Mouse (Mus musculus): ENCODE measurements around the gene Samd8. TPM values are rescaled to one million over a fixed set of nuclear protein-coding genes. Genes with fewer than 3 reads are reported as not detected.

The Samd8 gene
- polyA plus RNA-seq, 1 experiment = 35.4 TPM

DNA sequence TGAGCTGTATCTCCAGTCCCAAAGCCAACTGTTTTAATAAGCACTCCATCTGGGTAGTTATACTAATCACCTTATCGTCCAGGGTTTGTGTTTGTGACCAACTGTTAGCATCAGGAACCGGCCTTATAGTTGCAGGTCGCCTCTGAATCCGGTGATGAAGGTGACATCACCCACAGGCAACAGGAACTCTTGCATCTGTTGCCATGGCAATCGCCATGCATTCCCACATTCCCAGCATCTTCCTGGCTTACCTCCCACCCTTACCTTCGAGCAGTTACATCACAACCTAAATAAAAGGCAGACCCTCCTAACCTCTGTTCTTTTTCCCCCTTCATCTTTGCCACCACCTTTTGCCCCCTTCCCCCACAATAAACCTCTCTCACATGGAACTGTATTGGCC is 14.3 kb downstream of the Samd8 start:
- H3K27me3 ChIP-seq (ENCODE audit: control insufficient read depth, insufficient read depth, low read length) = no peaks in the 10 kb centered on the region
- WGBS = 16% methylated on average over 6 of the region's 6 CpGs
- H3K4me1 ChIP-seq (ENCODE audit: control insufficient read depth, insufficient read depth, low read length) = peaks cover 19% of the 10 kb centered on the region
- no peak for TF ChIP-seq POLR2A (IDR thresholded peaks at IDR 0.05; ENCODE audit: borderline replicate concordance, insufficient read depth, low read length)
- no peak for TF ChIP-seq CTCF (IDR thresholded peaks at IDR 0.05; ENCODE audit: borderline replicate concordance, insufficient read depth, low read depth, low read length)
- no peak overlapping the region for H3K4me3 ChIP-seq (replicated peaks; ENCODE audit: insufficient read depth, low read depth, low read length)
- no peak overlapping the region for H3K27ac ChIP-seq (ENCODE audit: insufficient read depth, low read length)
- peak in 1 of 2 experiments; percentile 53 for DNase-seq

DNA sequence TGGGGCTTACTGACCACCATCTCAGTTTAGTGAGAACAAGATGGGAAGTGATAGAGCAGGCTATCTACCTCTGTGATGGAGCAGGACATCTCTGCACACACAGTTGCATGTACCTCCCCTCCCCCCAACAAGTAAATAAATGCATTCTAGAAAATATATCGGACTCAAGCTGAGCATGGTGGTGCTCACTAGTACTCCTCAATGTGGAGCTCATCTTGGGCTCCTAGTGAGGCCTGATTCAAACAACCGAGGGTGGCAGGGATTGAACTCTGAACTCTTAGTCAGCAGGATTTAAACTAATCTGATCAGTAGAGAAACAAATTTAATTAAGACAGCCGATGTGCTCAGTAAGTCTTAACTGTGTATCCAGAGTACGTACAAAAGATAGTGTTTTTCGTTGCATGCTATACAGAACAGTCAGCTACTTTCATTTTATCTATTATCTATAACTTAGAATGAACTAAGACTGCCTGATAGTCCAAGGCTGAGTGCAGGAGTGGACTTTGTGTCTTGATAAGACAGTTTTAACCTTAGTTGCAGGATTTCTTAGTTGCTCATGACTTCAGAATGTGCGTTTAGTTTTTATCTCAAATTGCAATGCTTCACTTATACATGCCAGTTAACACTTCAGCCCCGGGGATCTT is 15.5 kb downstream of the Samd8 start:
- 86% methylated on average over 7 of the region's 7 CpGs for WGBS

DNA sequence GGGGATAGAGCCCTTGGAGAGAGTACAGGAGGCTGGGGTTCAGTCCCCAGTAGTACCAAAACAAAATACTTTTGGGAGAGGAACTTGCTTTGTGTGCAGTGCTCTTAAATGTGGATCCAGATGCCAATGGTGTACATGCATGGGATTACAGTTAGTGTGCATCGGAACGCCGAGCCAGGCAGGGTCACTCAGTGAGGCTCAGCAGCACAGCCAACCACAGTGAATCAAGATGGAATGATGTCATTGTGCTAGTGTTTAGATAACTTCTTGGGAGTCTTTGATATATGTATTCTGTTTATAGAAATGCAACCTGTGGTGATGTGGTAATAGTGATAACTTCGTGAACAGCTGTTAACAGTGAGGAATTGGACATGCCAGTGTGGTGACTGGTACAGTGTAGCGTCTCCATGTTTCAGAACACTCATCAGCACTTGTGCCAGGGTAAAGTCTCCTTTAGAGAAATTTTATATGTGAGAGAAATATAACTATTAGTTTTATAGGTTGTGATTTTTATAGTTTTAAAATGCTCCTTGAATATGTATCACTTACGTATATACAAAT is 16.1 kb downstream of the Samd8 start:
- Histone ChIP-seq H3K4me3 (replicated peaks; ENCODE audit: insufficient read depth, low read depth, low read length) (no peak overlapping the region), H3K27ac (ENCODE audit: insufficient read depth, low read length) (no peak overlapping the region), H3K4me1 (ENCODE audit: control insufficient read depth, insufficient read depth, low read length) (peaks cover 19% of the 10 kb centered on the region), H3K27me3 (ENCODE audit: control insufficient read depth, insufficient read depth, low read length) (no peaks in the 10 kb centered on the region)
- 91% methylated on average over 6 of the region's 6 CpGs for WGBS
- TF ChIP-seq CTCF (IDR thresholded peaks at IDR 0.05; ENCODE audit: borderline replicate concordance, insufficient read depth, low read depth, low read length) (no peak), POLR2A (IDR thresholded peaks at IDR 0.05; ENCODE audit: borderline replicate concordance, insufficient read depth, low read length) (no peak)
- DNase-seq = no peak

More for the DNA sequence above, 15.5 kb downstream of the Samd8 start:
- Histone ChIP-seq H3K4me3 (replicated peaks; ENCODE audit: insufficient read depth, low read depth, low read length) (no peak overlapping the region), H3K27ac (ENCODE audit: insufficient read depth, low read length) (no peak overlapping the region), H3K27me3 (ENCODE audit: control insufficient read depth, insufficient read depth, low read length) (no peaks in the 10 kb centered on the region), H3K4me1 (ENCODE audit: control insufficient read depth, insufficient read depth, low read length) (peaks cover 19% of the 10 kb centered on the region)
- no peak for DNase-seq
- no peak for TF ChIP-seq POLR2A (IDR thresholded peaks at IDR 0.05; ENCODE audit: borderline replicate concordance, insufficient read depth, low read length)

DNA sequence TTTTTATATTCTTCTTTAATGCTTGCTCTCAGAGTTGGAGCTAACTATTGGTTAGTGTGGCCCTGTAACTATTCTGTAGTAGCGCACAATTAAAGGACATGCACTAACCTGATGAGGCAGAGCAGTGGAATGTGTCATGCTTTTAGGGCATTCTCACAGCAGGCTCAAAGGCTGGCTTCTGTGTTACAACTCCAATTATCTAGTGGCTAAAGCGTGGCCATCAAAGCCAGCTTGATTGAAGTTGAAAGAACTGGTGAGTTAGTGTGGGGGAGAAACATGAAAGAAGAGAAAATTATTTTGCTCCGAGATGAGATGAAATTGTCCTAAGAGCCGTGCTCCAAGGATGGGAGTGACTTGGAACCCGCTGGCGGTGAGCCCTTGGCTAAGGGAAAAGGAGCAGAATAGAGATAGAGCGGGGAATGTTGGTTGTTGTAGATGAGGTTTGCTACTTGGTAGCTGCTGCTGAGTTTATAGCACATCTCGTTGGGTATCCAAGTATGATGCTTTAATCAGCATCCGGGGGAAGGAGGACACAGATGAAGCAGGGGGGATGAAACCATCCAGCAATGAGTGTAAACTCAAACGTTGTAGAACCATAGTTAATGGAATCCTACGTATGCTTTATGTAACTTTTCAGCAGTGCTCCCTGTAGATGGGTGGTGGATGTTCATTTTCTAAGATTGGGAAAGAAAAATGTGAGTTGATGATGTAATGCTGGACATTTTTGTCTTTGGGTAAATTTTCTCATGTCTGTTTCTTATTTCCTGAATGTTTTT is 22.4 kb downstream of the Samd8 start:
- no peak for DNase-seq
- TF ChIP-seq POLR2A (IDR thresholded peaks at IDR 0.05; ENCODE audit: borderline replicate concordance, insufficient read depth, low read length) (no peak), CTCF (IDR thresholded peaks at IDR 0.05; ENCODE audit: borderline replicate concordance, insufficient read depth, low read depth, low read length) (no peak)
- Histone ChIP-seq H3K4me1 (ENCODE audit: control insufficient read depth, insufficient read depth, low read length) (peaks cover 2% of the 10 kb centered on the region; the same call in 1 of the 2 replicates), H3K4me3 (replicated peaks; ENCODE audit: insufficient read depth, low read depth, low read length) (no peak overlapping the region), H3K27ac (ENCODE audit: insufficient read depth, low read length) (no peak overlapping the region), H3K27me3 (ENCODE audit: control insufficient read depth, insufficient read depth, low read length) (no peaks in the 10 kb centered on the region)
- WGBS = 64% methylated on average over 11 of the region's 11 CpGs

DNA sequence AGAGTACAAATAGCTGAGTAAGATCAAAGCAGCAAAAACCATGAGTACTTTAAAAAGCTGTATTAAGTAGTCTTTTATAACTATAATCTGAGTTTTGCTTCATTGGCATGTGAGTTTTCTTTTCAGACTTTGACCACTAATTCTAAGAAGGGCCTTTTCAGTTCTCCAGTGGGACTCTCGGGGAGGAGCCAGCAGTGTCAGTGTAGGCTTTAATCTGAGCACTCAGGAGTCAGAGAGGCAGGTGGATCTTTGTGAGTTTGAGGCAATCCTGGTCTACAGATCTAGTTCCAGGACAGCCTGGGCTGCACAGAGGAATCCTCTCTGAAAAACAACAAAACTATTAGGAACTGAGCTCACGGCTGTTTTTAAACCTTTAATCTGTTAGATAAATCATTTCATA is 23.6 kb downstream of the Samd8 start:
- no peak overlapping the region for H3K27ac ChIP-seq (ENCODE audit: insufficient read depth, low read length)

DNA sequence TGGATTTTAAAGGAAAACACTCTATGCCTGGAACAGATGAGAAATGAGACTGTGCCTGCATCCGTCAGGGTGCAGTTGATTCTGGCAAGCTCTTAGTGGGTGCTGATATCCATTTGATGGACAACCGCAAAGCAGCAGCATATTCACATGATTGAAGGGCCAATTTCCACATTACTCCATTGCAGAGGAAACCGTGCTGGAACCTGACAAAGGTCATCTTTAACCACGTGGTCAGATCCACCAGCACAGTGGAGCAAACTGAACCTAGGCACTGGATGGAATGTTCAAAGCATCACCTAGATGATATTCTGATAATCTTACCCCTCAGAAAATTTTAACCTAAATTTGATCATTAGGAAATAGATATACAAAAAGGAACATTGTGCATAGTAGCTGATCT is 25.9 kb downstream of the Samd8 start:
- TF ChIP-seq POLR2A (IDR thresholded peaks at IDR 0.05; ENCODE audit: borderline replicate concordance, insufficient read depth, low read length) (no peak), CTCF (IDR thresholded peaks at IDR 0.05; ENCODE audit: borderline replicate concordance, insufficient read depth, low read depth, low read length) (no peak)
- H3K27me3 ChIP-seq (ENCODE audit: control insufficient read depth, insufficient read depth, low read length) = no peaks in the 10 kb centered on the region
- H3K27ac ChIP-seq (ENCODE audit: insufficient read depth, low read length) = no peak overlapping the region
- no peak overlapping the region for H3K4me3 ChIP-seq (replicated peaks; ENCODE audit: insufficient read depth, low read depth, low read length)
- no peak for DNase-seq
- 79% methylated on average over 4 of the region's 4 CpGs for WGBS
- no peaks in the 10 kb centered on the region; the same call in 1 of the 2 replicates for H3K4me1 ChIP-seq (ENCODE audit: control insufficient read depth, insufficient read depth, low read length)

More for the DNA sequence above, 23.6 kb downstream of the Samd8 start:
- no peaks in the 10 kb centered on the region; the same call in 1 of the 2 replicates for H3K4me1 ChIP-seq (ENCODE audit: control insufficient read depth, insufficient read depth, low read length)
- H3K27me3 ChIP-seq (ENCODE audit: control insufficient read depth, insufficient read depth, low read length) = no peaks in the 10 kb centered on the region
- 89% methylated on average over 2 of the region's 2 CpGs for WGBS
- no peak for DNase-seq
- H3K4me3 ChIP-seq (replicated peaks; ENCODE audit: insufficient read depth, low read depth, low read length) = no peak overlapping the region
- no peak for TF ChIP-seq CTCF (IDR thresholded peaks at IDR 0.05; ENCODE audit: borderline replicate concordance, insufficient read depth, low read depth, low read length)
- TF ChIP-seq POLR2A (IDR thresholded peaks at IDR 0.05; ENCODE audit: borderline replicate concordance, insufficient read depth, low read length) = no peak

DNA sequence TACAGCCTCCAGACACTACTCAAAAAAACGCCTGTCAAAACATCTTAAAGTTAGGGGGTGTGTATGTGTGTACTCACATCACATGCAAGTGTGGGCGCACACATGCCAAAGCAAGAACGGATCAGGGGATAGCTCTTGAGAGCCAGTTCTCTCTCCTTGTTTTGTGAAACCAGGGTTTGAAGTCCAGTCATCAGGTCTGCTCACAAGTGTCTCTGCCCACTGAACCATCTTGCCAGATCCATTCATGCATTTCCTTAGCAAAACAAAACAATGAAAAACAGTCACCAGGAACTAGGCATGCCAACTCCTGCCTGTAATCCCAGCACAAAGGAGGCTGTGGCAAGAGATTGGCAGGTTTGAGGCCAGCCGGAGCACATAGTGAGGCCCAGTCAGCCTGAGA is 36.2 kb downstream of the Samd8 start:
- no peaks in the 10 kb centered on the region for H3K27me3 ChIP-seq (ENCODE audit: control insufficient read depth, insufficient read depth, low read length)
- WGBS = 69% methylated on average over 4 of the region's 4 CpGs
- no peak overlapping the region for H3K4me3 ChIP-seq (replicated peaks; ENCODE audit: insufficient read depth, low read depth, low read length)
- TF ChIP-seq CTCF (IDR thresholded peaks at IDR 0.05; ENCODE audit: borderline replicate concordance, insufficient read depth, low read depth, low read length) = no peak
- no peak for TF ChIP-seq POLR2A (IDR thresholded peaks at IDR 0.05; ENCODE audit: borderline replicate concordance, insufficient read depth, low read length)
- no peak for DNase-seq
- no peaks in the 10 kb centered on the region for H3K4me1 ChIP-seq (ENCODE audit: control insufficient read depth, insufficient read depth, low read length)
- H3K27ac ChIP-seq (ENCODE audit: insufficient read depth, low read length) = no peak overlapping the region

Data from cerebellum, adult 2 months (tissue).